Mouse (Mus musculus) kidney, adult 2 months (tissue): ENCODE results near the gene Cd28. TPM values are rescaled to one million over a fixed set of nuclear protein-coding genes. Genes with fewer than 3 reads are reported as not detected.
A peak's percentile ranks its signal among the peaks of the same experiment; 100 is the strongest.

Experiments used
- DNase-seq: peaks from one replicate; pipeline ENCODE4 v3.0.0; 2021
- H3K27ac ChIP-seq: fragments of 200-500 bp; 2 replicates; pipeline ENCODE4 v1.5.1; 2012; ENCODE audit warnings: low read depth, low read length, control low read depth, inconsistent platforms; ENCODE audit not compliant: insufficient read depth
- H3K27me3 ChIP-seq: fragments of 200-500 bp; replicated peaks from 2 replicates; pipeline ENCODE4 v1.6.1; 2012; ENCODE audit warnings: mild to moderate bottlenecking, moderate library complexity, low read length, inconsistent platforms; ENCODE audit not compliant: control insufficient read depth, insufficient read depth
- H3K36me3 ChIP-seq: fragments of 200-500 bp; 2 replicates; pipeline ENCODE4 v1.6.1; 2012; ENCODE audit warnings: mild to moderate bottlenecking, moderate library complexity, low read length, inconsistent platforms; ENCODE audit not compliant: control insufficient read depth, insufficient read depth
- H3K4me1 ChIP-seq: fragments of 200-500 bp; 2 replicates; pipeline ENCODE4 v1.6.1; 2011; ENCODE audit warnings: low read length; ENCODE audit not compliant: control insufficient read depth, insufficient read depth
- H3K4me3 ChIP-seq: fragments of 200-500 bp; 2 replicates; pipeline ENCODE4 v1.5.1; 2011; ENCODE audit warnings: mild to moderate bottlenecking, low read depth, low read length, control low read depth; ENCODE audit not compliant: insufficient read depth
- CTCF ChIP-seq: fragments of 200-500 bp; conservative IDR thresholded peaks from 2 replicates; pipeline ENCODE4 v1.5.1; 2011; ENCODE audit warnings: low read depth, mild to moderate bottlenecking, control low read depth, low read length, moderate library complexity, mixed read lengths; ENCODE audit not compliant: insufficient read depth, insufficient read length
- POLR2A ChIP-seq: fragments of 200-500 bp; IDR thresholded peaks from one replicate; pipeline ENCODE4 v1.6.1; 2011; ENCODE audit warnings: low read depth, low read length, control low read depth
- WGBS: fragments of 180-500 bp; shearing (Covaris S2); methylation state at CpG from one replicate; pipeline ENCODE4 v1.1.7; 2018; 5-methylcytosine and 5-hydroxymethylcytosine counted together
- polyA plus RNA-seq: library from polyadenylated mRNA; depleted of rRNA; stranded (reverse); fragments of >200 nt; gene quantifications from 2 replicates; pipeline ENCODE4 v1.2.3, GENCODE M21; 2012

Cd28 gene
- polyA plus RNA-seq, 1 experiment: 0.55 TPM

DNA sequence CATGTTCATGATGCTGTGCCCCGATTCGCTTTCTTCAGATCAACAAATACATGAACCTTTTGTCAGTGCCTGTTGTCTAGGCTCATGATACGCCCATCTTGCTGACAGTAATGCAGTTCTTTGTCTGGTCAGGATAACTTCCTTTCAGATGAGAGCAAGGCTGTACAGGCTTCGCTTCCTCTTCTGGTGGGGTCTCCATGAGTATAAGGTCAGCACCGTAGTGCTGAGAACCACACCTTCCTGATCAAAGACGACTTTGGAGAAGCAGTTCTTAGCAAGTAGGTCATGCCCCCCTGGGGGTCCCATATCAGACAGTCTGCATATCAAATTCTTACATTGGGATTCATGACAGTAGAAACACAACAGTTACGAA lies 19.3 kb downstream of the Cd28 start:
- TF ChIP-seq POLR2A (no peak), CTCF (no peak)
- H3K4me3 ChIP-seq: no peak overlapping the region
- H3K27ac ChIP-seq: no peak overlapping the region
- DNase-seq: no peak
- H3K36me3 ChIP-seq: no peaks in the 10 kb centered on the region
- H3K27me3 ChIP-seq: no peaks in the 10 kb centered on the region
- WGBS: 60% methylated on average over 7 of the region's 7 CpGs
- 0 out of 2 replicates have a peak, but pooled peaks cover 3% of the 10 kb centered on the region for H3K4me1 ChIP-seq

DNA sequence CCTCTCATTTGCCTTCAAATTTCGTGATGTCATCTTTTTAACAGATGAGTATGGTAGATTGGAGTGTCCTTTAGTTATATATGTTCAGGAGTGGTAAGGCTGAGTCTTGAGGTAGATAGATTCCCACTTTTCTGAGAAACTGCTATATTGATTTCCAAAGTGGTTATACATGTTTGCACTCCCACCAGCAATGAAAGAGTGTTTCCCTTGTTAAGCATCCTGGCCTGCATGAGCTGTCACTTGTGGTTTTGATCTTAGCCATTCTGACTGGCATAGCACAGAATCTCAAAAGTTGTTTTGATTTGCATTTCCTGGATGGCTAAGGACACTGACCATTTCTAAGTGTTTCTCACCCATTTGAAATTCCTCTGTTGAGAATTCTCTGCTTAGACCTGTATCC lies 27.7 kb downstream of the Cd28 start:
- TF ChIP-seq POLR2A: no peak
- TF ChIP-seq CTCF: no peak
- no peaks in the 10 kb centered on the region for H3K27me3 ChIP-seq
- H3K27ac ChIP-seq: no peak overlapping the region
- H3K4me3 ChIP-seq: no peak overlapping the region
- no peaks in the 10 kb centered on the region for H3K4me1 ChIP-seq
- no peaks in the 10 kb centered on the region for H3K36me3 ChIP-seq
- no peak for DNase-seq
- 90% methylated on average over 1 of the region's 1 CpGs for WGBS

DNA sequence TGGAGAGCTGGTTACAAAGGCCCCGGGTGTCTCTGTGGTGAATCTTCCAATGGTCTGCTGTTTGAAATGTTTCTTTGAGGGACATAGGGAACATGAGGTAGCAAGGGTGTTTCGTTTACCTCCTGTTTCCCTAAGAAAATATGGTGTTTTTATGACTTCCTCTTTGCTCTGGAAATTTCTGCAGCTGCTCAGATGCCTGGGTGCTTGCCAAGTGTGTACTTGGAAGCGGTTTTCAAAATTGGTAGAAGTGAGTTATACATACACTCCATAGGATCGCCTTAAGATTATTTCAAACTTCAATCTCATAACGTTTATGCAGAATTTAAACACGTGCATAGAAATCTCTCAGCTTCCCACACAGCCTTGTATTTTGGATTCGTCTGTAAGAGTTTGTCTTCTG lies 29.1 kb downstream of the Cd28 start:
- TF ChIP-seq CTCF: no peak
- TF ChIP-seq POLR2A: no peak
- Histone ChIP-seq H3K36me3 (no peaks in the 10 kb centered on the region), H3K27ac (no peak overlapping the region), H3K27me3 (no peaks in the 10 kb centered on the region), H3K4me1 (no peaks in the 10 kb centered on the region), H3K4me3 (no peak overlapping the region)
- 57% methylated on average over 7 of the region's 7 CpGs for WGBS
- DNase-seq: peak; percentile 50

- no peaks in the 10 kb centered on the region for H3K36me3 ChIP-seq
- TF ChIP-seq POLR2A (no peak), CTCF (no peak)
- no peak for DNase-seq
- H3K4me1 ChIP-seq: no peaks in the 10 kb centered on the region
- WGBS: 68% methylated on average over 2 of the region's 2 CpGs
- no peaks in the 10 kb centered on the region for H3K27me3 ChIP-seq
- H3K27ac ChIP-seq: no peak overlapping the region
- no peak overlapping the region for H3K4me3 ChIP-seq
Measured at GRCm38 (mm10) chr1:60746153-60746552, 29.6 kb downstream of the Cd28 start.

DNA sequence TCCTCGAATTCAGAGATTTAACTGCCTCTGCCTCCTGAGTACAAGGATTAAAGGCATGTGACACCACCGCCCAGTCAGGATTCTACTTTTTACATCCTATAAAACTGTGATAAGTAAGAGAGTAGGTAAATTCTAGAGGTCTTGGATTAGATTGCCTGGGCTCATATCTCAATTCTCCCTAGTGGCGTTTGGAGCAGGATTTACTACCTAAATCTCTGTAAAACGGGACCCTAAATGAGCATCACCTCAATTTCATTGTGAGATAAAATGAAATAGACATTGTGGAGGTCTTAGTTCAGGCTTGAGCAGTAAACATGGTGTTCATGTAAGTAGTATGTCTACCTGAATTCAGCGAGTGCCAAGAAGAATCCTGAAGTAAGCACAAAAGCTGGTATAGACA lies 30.3 kb downstream of the Cd28 start:
- TF ChIP-seq CTCF (no peak), POLR2A (no peak)
- Histone ChIP-seq H3K4me1 (no peaks in the 10 kb centered on the region), H3K36me3 (no peaks in the 10 kb centered on the region), H3K27me3 (no peaks in the 10 kb centered on the region), H3K4me3 (no peak overlapping the region), H3K27ac (no peak overlapping the region)
- 91% methylated on average over 5 of the region's 5 CpGs for WGBS
- DNase-seq: no peak

DNA sequence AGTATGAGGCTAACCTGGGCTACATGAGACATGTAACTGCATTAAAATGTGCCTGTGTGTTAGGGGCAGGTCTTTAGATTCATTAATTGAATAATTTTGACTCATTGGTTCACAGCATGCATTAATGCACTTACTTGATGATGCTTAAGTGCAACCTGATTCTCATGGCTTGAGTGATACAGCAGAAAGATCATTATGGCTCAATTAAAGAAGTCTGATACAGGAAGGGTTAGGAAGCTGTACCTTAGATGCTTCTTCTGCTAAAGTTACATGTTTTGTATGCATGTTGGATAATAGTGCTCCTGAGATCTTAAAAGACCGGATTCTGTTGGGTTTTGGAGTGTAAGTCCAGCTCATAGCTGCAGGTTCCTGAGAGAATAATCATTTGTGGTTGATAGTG lies 31.7 kb downstream of the Cd28 start:
- no peak overlapping the region for H3K4me3 ChIP-seq
- H3K27me3 ChIP-seq: no peaks in the 10 kb centered on the region
- no peak for DNase-seq
- no peak overlapping the region for H3K27ac ChIP-seq
- TF ChIP-seq CTCF (no peak), POLR2A (no peak)
- no peaks in the 10 kb centered on the region for H3K4me1 ChIP-seq
- WGBS: 97% methylated on average over 1 of the region's 1 CpGs
- no peaks in the 10 kb centered on the region for H3K36me3 ChIP-seq

DNA sequence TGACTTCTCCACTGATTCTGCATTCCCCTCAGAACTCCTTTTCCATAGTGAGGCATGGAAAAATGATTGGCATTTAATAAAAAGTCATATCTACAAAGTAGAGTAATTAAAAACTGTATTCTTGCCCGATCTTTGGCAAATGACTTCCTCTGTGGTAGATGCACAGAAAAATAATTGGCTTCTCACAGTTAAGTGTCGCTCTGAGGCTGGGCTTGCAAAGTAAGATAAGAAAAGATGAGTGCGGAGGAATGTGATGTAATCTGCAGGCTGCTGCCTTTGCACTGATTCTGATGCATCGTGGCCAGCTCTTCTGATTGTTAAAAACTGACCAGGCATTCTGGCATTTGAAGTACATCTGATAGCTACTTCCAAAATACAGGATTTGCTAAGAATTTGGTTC lies 32.3 kb downstream of the Cd28 start:
- TF ChIP-seq POLR2A: no peak
- no peak for TF ChIP-seq CTCF

More for the DNA sequence above, 32.3 kb downstream of the Cd28 start:
- no peaks in the 10 kb centered on the region for H3K36me3 ChIP-seq
- no peak overlapping the region for H3K27ac ChIP-seq
- DNase-seq: no peak
- 77% methylated on average over 4 of the region's 4 CpGs for WGBS
- no peaks in the 10 kb centered on the region for H3K27me3 ChIP-seq
- no peaks in the 10 kb centered on the region for H3K4me1 ChIP-seq
- H3K4me3 ChIP-seq: no peak overlapping the region
